Mouse (Mus musculus) skeletal muscle tissue, adult 2 months (tissue): ENCODE data around the gene Prrt2.

ENCODE experiments used
- DNase-seq: peaks from one replicate; pipeline ENCODE4 v3.0.0-alpha.2; 2012; ENCODE audit warnings: low read depth, low spot score

The Prrt2 gene

GRCm38 (mm10) chr7:127003620-127004019, 17.4 kb downstream of the Prrt2 start:
- no peak for DNase-seq

DNA sequence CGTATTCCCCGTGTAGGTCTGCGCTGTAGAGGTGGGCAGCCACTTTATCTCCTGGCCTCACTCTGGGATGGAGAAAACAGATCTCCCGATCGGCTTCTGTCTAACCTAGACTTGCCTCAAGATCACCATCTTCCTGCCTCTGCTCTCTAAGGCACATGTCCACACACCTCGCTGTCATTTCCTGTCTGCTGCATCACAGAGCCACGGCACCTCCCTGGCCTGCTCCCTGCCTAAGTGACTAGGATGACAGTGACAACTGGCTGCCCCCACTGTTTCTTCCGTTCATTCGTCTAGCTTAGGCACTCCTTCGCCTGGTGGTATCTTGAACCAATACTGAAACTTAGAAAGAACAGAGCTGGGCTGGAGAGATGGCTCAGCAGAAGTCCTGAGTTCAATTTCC, 21.4 kb downstream of the Prrt2 start:
- no peak for DNase-seq

DNA sequence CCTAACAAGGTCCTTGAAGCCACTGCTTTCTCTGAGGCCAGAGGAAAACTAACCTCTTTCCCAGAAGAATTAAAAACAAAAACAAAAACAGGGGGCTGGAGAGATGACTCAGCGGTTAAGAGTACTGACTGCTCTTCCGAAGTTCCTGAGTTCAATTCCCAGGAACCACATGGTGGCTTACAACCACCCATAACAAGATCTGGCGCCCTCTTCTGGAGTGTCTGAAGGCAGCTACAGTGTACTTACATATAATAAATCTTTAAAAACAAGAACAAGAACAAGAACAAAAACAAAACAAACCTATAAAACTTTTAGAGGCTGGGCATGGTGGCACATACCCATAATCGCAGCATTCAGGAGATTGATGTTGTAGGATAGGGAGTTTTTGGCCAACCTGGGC, 24.6 kb downstream of the Prrt2 start:
- no peak for DNase-seq

DNA sequence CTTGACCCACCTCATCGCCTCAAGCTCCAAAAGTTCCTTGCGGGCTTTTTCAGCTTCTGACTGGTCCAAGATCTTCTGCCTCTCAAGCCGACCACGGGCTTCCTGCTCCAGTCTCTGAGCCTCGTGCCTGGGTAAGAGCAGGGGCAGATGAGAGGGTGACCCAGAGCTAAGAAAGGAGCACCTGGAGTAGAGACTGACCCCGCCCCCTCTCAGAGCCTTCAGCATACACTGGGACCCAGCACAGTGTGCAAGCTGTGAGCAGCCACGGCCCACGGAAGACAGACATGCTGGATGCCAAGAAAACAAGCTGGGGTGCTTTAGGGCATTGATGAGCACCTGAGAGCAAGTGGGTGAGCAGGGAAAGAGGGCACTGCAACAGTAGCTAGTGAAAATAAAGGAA, 32.2 kb downstream of the Prrt2 start:
- no peak for DNase-seq

GRCm38 (mm10) chr7:126986319-126986718, 34.7 kb downstream of the Prrt2 start:
- DNase-seq, result peak; percentile 63

- no peak for DNase-seq
These were observed 36.2 kb downstream of the Prrt2 start for GRCm38 (mm10) chr7:126984667-126985444.

GRCm38 (mm10) chr7:126983113-126983512, 37.9 kb downstream of the Prrt2 start:
- peak; percentile 59 for DNase-seq

DNA sequence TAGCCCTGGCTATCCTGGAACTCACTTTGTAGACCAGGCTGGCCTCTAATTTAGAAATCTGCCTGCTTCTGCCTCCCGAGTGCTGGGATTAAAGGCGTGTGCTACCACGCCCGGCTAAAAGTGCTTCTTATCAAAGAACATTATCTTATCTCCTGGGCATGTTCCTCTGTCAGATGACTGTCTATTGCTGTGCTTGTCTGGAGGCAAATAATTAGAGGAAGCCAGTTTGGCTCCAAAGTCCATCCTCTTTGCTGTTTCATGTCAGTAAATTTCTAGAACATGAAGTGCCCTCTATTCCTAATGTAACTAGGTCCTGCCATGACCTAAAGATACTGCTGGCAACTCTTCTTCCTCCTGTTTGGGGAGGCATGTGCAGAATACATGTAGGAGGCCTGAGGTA, 39.0 kb downstream of the Prrt2 start:
- no peak for DNase-seq

GRCm38 (mm10) chr7:126981601-126982000, 39.4 kb downstream of the Prrt2 start:
- DNase-seq, result peak; percentile 61

GRCm38 (mm10) chr7:126978841-126979240, 42.2 kb downstream of the Prrt2 start:
- no peak for DNase-seq

GRCm38 (mm10) chr7:126976878-126977459, 44.0 kb downstream of the Prrt2 start:
- DNase-seq, result no peak

- peak; percentile 93 for DNase-seq
These were observed 44.8 kb downstream of the Prrt2 start, which contains the start of gene Cdiptos for GRCm38 (mm10) chr7:126975950-126976866. TSS of gene Cdiptos (minus strand) at chr7:126976098.

GRCm38 (mm10) chr7:126975893-126975949, 45.3 kb downstream of the Prrt2 start, which contains the start of gene Cdipt:
TSS of gene Cdipt (plus strand) at chr7:126975914.
- no peak for DNase-seq

DNA sequence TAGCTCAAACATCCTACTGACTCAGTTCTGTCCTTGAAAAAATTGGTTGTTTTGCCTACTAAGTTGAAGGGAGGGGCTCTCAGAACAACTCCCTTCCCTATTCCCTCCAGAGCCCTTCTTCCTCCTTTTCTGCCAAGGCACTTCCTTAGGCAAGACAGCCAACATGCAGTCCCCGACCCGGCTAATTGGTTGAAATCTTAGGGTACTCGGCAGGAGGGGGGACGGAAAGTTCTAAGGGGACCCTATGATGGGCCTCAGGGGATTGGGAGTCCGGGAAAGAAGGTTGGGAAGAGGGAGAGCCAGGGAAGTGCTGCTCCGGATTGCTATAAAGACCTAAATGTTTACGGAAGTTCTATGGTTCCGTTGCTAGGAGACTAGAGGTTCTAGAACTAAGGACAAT, 45.5 kb downstream of the Prrt2 start:
- DNase-seq, result peak; percentile 43
